ENCODE assay signal across 9 mouse cellular contexts in the genomic region with DNA sequence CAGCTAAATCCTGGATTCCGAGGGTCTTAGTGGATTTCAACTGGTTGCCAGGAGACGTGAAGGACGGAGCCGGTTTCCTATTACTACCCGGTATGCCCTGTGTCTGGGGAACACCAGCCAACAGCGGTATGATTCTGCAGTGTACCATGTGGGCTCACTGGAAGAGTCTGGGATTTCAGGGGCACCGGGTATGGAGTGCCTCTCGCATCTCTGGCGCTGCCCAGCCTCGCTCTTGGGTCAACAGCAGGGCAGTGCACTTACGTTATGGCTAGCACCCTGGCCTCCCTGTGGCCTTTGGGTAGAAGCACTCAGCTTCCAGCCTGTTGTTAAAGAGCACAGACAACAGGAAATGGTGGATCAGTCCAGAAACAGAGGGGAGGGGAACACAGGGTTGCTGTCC. TPM values are rescaled to one million over a fixed set of nuclear protein-coding genes. Genes with fewer than 3 reads are reported as not detected.
DNase-seq lines count a peak whose midpoint lies in the region; ATAC-seq lines count a peak whose summit lies in the region.
"Had no signal": no experiment of that assay in that cellular context is flagged by ENCODE, and none has a peak within 500 bp of the region (broad histone marks: within the 10 kb centered on the region; RNA-seq: fewer than 3 reads in every experiment).

No protein-coding gene starts in this region.

- H3K27me3 ChIP-seq in heart, embryonic 12.5 days (replicated peaks), result no peaks in the 10 kb centered on the region
- peaks cover 52% of the 10 kb centered on the region for H3K27me3 ChIP-seq in limb, embryonic 13.5 days
- peaks cover 39% of the 10 kb centered on the region for H3K27me3 ChIP-seq in neural tube, embryonic 11.5 days (ENCODE audit: control insufficient read depth, insufficient read depth, low read length)

- H3K27ac ChIP-seq in heart, embryonic 12.5 days (ENCODE audit: poor library complexity, severe bottlenecking), result no peak overlapping the region
- H3K27ac ChIP-seq in limb, embryonic 13.5 days, result no peak overlapping the region
- H3K27ac ChIP-seq in neural tube, embryonic 11.5 days (ENCODE audit: low read depth, low read length), result no peak overlapping the region

- no peaks in the 10 kb centered on the region for H3K36me3 ChIP-seq in heart, embryonic 12.5 days
- H3K36me3 ChIP-seq in limb, embryonic 13.5 days, result no peaks in the 10 kb centered on the region
- no peaks in the 10 kb centered on the region for H3K36me3 ChIP-seq in neural tube, embryonic 11.5 days (ENCODE audit: control insufficient read depth, insufficient read depth, low read length)

- WGBS in heart, embryonic 12.5 days, result 15% methylated on average over 11 of the region's 11 CpGs
- WGBS in limb, embryonic 13.5 days, result 9% methylated on average over 11 of the region's 11 CpGs
- 10% methylated on average over 11 of the region's 11 CpGs for WGBS in neural tube, embryonic 11.5 days

- DNase-seq in heart, postnatal 14 days, result no peak
- DNase-seq in forelimb bud, embryonic 11.5 days (ENCODE audit: low read depth, low spot score), result peak; percentile 28
- DNase-seq in neural tube, embryonic 11.5 days (ENCODE audit: low spot score), result peak; percentile 21
- no peak for DNase-seq in left cerebral cortex, adult 9 months (ENCODE audit: low spot score in 2 of 2)
- no peak for DNase-seq in cerebellum, postnatal 14 days
- DNase-seq in urinary bladder, postnatal 4 days (ENCODE audit: low spot score in 2 of 2), result no peak

- H3K9ac ChIP-seq in heart, embryonic 12.5 days, result no peak overlapping the region
- no peak overlapping the region for H3K9ac ChIP-seq in limb, embryonic 13.5 days
- no peak overlapping the region for H3K9ac ChIP-seq in neural tube, embryonic 11.5 days (ENCODE audit: low read length)

- H3K4me1 ChIP-seq in heart, embryonic 12.5 days (replicated peaks), result peaks cover 8% of the 10 kb centered on the region
- peaks cover 46% of the 10 kb centered on the region for H3K4me1 ChIP-seq in limb, embryonic 13.5 days
- H3K4me1 ChIP-seq in neural tube, embryonic 11.5 days (ENCODE audit: control insufficient read depth, insufficient read depth, low read length), result peaks cover 19% of the 10 kb centered on the region

- ATAC-seq in heart, embryonic 12.5 days (ENCODE audit: insufficient number of reproducible peaks, low FRiP score), result no peak
- ATAC-seq in limb, embryonic 13.5 days (ENCODE audit: low FRiP score, low read depth), result 0 out of 2 replicates have a peak, but pooled peaks have one; percentile 21
- no peak for ATAC-seq in neural tube, embryonic 11.5 days (ENCODE audit: insufficient read depth, low FRiP score, low TSS enrichment)

- H3K4me2 ChIP-seq in heart, embryonic 12.5 days, result peak overlapping the region; percentile 62
- peak overlapping the region; percentile 53 for H3K4me2 ChIP-seq in limb, embryonic 13.5 days (replicated peaks)
- peak overlapping the region; percentile 28 for H3K4me2 ChIP-seq in neural tube, embryonic 11.5 days (ENCODE audit: low read depth)

- intact Hi-C loops in heart, postnatal 14 days (cut with DNase I), result no loop called here

- no peaks in the 10 kb centered on the region for H3K9me3 ChIP-seq in heart, embryonic 12.5 days (replicated peaks)
- H3K9me3 ChIP-seq in limb, embryonic 13.5 days, result no peaks in the 10 kb centered on the region
- no peaks in the 10 kb centered on the region for H3K9me3 ChIP-seq in neural tube, embryonic 11.5 days (ENCODE audit: control insufficient read depth, low read length)

- H3K4me3 ChIP-seq in heart, embryonic 12.5 days, result peak overlapping the region; percentile 28
- peak overlapping the region; percentile 2; the same call in 1 of the 2 replicates for H3K4me3 ChIP-seq in limb, embryonic 13.5 days
- no peak overlapping the region for H3K4me3 ChIP-seq in neural tube, embryonic 11.5 days (ENCODE audit: low read depth, low read length)

RNA-seq across cellular contexts. Expression of gene Npr3, which starts 1.1 kb away (rescaled TPM):
- 16.4 and 17.6 TPM in 2 replicates for polyA plus RNA-seq in heart, embryonic 12.5 days (2016; fragmentation: Nextera tagmentation; extraction: Ambion mirVana)
- total RNA-seq in heart, postnatal 14 days (2021), result 10 to 100 TPM; 25.2 to 37.4 TPM
- 4.1 and 4.5 TPM in 2 replicates for polyA plus RNA-seq in limb, embryonic 13.5 days (2015; fragmentation: Nextera tagmentation; extraction: Ambion mirVana)
- polyA plus RNA-seq in neural tube, embryonic 11.5 days (2014; fragmentation: Nextera tagmentation; extraction: Ambion mirVana), result 4.8 and 5.7 TPM in 2 replicates
- total RNA-seq: common myeloid progenitor, adult 5-6 weeks had no signal

Comparison
In these comparisons a context has a peak if more than half of its experiments do, and no peak if none do; other contexts are left out.
1. DNase-seq: peak in forelimb bud, embryonic 11.5 days (single experiment) and neural tube, embryonic 11.5 days (single experiment); none in heart, postnatal 14 days (0 of 2), left cerebral cortex, adult 9 months (0 of 2), cerebellum, postnatal 14 days (0 of 2) and urinary bladder, postnatal 4 days (0 of 2).
2. Peak in every context shown above with its lines, with median percentiles within 50 percentile points of each other: H3K4me2 ChIP-seq.